Mouse (Mus musculus): ENCODE measurements around the gene Lrrc28. TPM values are rescaled to one million over a fixed set of nuclear protein-coding genes. Genes with fewer than 3 reads are reported as not detected.

Lrrc28 gene
- polyA plus RNA-seq, 2 experiments, result 5.0 to 11.3 TPM

- no peak overlapping the region for H3K4me3 ChIP-seq (ENCODE audit: insufficient read depth in 1 of 2, low read depth in 2 of 2, low read length in 2 of 2)
- DNase-seq (ENCODE audit: low read depth in 3 of 3, low spot score in 3 of 3), result no peak
Observed at GRCm38 (mm10) chr7:67562176-67562575, 82.9 kb downstream of the Lrrc28 start.

DNA sequence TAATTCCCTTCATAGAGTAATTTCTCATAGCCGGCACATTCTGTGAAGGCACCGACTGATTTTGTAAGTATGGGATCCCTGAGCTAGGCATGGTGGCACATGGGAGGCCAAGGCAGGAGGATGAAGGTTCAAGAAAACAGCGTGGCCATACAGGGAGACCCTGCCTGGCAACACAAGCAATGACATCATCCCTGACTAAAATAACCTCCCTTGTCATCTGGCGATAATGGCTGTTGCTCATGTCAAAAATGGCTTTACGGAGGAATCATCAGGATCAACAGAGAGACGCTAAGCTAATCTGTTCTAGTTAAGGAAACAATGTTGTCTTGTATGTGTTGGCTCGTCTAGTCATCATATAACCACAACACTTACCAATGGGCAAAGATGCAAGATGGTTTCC is 85.6 kb downstream of the Lrrc28 start:
- no peak for DNase-seq (ENCODE audit: low read depth in 3 of 3, low spot score in 3 of 3)
- Histone ChIP-seq H3K4me1 (replicated peaks; ENCODE audit: control insufficient read depth in 2 of 2, insufficient read depth in 2 of 2, low read length in 1 of 2) (no peaks in the 10 kb centered on the region), H3K4me3 (ENCODE audit: insufficient read depth in 1 of 2, low read depth in 2 of 2, low read length in 2 of 2) (no peak overlapping the region), H3K4me2 (ENCODE audit: low read depth) (no peak overlapping the region), H3K36me3 (replicated peaks; ENCODE audit: control insufficient read depth, insufficient read depth, low read depth) (no peaks in the 10 kb centered on the region), H3K9me3 (ENCODE audit: control insufficient read depth, low read length) (no peaks in the 10 kb centered on the region), H3K27ac (no peak overlapping the region), H3K27me3 (ENCODE audit: control insufficient read depth, insufficient read depth, low read length) (no peaks in the 10 kb centered on the region), H3K9ac (replicated peaks) (no peak overlapping the region)
- 71% methylated on average over 7 of the region's 7 CpGs for WGBS (ENCODE audit: insufficient replicate concordance)
- TF ChIP-seq CTCF (IDR thresholded peaks at IDR 0.05; ENCODE audit: low read depth) (no peak), EP300 (IDR thresholded peaks at IDR 0.05; ENCODE audit: low read depth) (no peak)
- no peak for ATAC-seq (ENCODE audit: insufficient read depth)

More at GRCm38 (mm10) chr7:67562176-67562575, 82.9 kb downstream of the Lrrc28 start:
- H3K9ac ChIP-seq (replicated peaks), result no peak overlapping the region
- no peak overlapping the region for H3K27ac ChIP-seq
- no peaks in the 10 kb centered on the region for H3K4me1 ChIP-seq (replicated peaks; ENCODE audit: control insufficient read depth in 2 of 2, insufficient read depth in 2 of 2, low read length in 1 of 2)
- no peaks in the 10 kb centered on the region for H3K36me3 ChIP-seq (replicated peaks; ENCODE audit: control insufficient read depth, insufficient read depth, low read depth)
- H3K27me3 ChIP-seq (ENCODE audit: control insufficient read depth, insufficient read depth, low read length), result no peaks in the 10 kb centered on the region
- H3K4me2 ChIP-seq (ENCODE audit: low read depth), result no peak overlapping the region
- 55% methylated on average over 12 of the region's 12 CpGs for WGBS (ENCODE audit: insufficient replicate concordance)
- H3K9me3 ChIP-seq (ENCODE audit: control insufficient read depth, low read length), result no peaks in the 10 kb centered on the region
- ATAC-seq (ENCODE audit: insufficient read depth), result no peak
- TF ChIP-seq EP300 (IDR thresholded peaks at IDR 0.05; ENCODE audit: low read depth) (no peak), CTCF (IDR thresholded peaks at IDR 0.05; ENCODE audit: low read depth) (no peak)

DNA sequence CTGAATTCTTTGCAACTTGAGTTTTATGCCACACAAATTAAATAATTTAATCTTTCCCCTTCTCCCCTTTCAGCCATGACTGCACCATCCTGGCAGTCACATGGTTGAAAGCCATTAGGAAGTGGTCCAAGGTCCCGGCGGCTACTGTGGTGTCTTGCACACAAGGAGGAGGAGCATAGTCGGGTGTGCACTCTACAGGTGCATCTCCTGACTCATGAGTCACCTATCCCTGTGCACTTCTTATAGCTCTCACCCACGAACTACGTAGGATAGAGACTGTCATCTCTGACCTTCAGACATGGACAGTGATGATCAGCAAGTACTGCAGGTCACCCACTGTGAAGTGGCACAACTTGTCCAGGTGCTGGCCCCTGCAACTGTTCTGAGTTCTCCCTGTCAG is 86.8 kb downstream of the Lrrc28 start:
- Histone ChIP-seq H3K27me3 (ENCODE audit: control insufficient read depth, insufficient read depth, low read length) (no peaks in the 10 kb centered on the region), H3K9ac (replicated peaks) (no peak overlapping the region), H3K36me3 (replicated peaks; ENCODE audit: control insufficient read depth, insufficient read depth, low read depth) (no peaks in the 10 kb centered on the region), H3K4me3 (ENCODE audit: insufficient read depth in 1 of 2, low read depth in 2 of 2, low read length in 2 of 2) (no peak overlapping the region), H3K4me1 (replicated peaks; ENCODE audit: control insufficient read depth in 2 of 2, insufficient read depth in 2 of 2, low read length in 1 of 2) (no peaks in the 10 kb centered on the region), H3K9me3 (ENCODE audit: control insufficient read depth, low read length) (no peaks in the 10 kb centered on the region), H3K27ac (no peak overlapping the region), H3K4me2 (ENCODE audit: low read depth) (no peak overlapping the region)
- ATAC-seq (ENCODE audit: insufficient read depth) (no peak), DNase-seq (ENCODE audit: low read depth in 3 of 3, low spot score in 3 of 3) (no peak)
- WGBS (ENCODE audit: insufficient replicate concordance), result 69% methylated on average over 5 of the region's 5 CpGs
- no peak for TF ChIP-seq CTCF (IDR thresholded peaks at IDR 0.05; ENCODE audit: low read depth)
- TF ChIP-seq EP300 (IDR thresholded peaks at IDR 0.05; ENCODE audit: low read depth), result no peak

DNA sequence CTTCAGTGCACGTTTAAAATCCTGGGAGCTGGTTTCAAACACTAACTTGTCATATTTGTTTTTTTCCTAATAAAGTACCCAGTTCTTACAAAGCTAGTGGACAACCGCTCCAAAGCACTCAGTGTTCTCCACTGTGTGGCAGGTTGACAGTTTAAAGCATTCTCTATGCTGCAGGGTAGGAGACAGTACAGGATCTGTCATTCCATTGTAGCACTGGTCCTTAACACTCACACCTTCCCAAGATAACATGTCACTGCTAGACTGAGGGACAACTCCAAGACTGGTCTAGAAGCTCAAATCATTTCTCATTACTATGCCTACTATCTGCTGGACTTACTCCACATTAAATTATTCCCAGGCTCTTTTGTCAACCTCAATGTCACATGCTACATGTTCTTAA is 90.2 kb downstream of the Lrrc28 start:
- H3K4me3 ChIP-seq (ENCODE audit: insufficient read depth in 1 of 2, low read depth in 2 of 2, low read length in 2 of 2), result no peak overlapping the region
- no peak overlapping the region for H3K9ac ChIP-seq (replicated peaks)
- H3K4me1 ChIP-seq (replicated peaks; ENCODE audit: control insufficient read depth in 2 of 2, insufficient read depth in 2 of 2, low read length in 1 of 2), result no peaks in the 10 kb centered on the region
- no peaks in the 10 kb centered on the region for H3K27me3 ChIP-seq (ENCODE audit: control insufficient read depth, insufficient read depth, low read length)
- no peaks in the 10 kb centered on the region for H3K9me3 ChIP-seq (ENCODE audit: control insufficient read depth, low read length)
- no peak for ATAC-seq (ENCODE audit: insufficient read depth)
- no peaks in the 10 kb centered on the region for H3K36me3 ChIP-seq (replicated peaks; ENCODE audit: control insufficient read depth, insufficient read depth, low read depth)
- TF ChIP-seq CTCF (IDR thresholded peaks at IDR 0.05; ENCODE audit: low read depth) (no peak), EP300 (IDR thresholded peaks at IDR 0.05; ENCODE audit: low read depth) (no peak)
- WGBS (ENCODE audit: insufficient replicate concordance), result 60% methylated on average over 2 of the region's 2 CpGs
- no peak overlapping the region for H3K27ac ChIP-seq
- no peak for DNase-seq (ENCODE audit: low read depth in 3 of 3, low spot score in 3 of 3)
- H3K4me2 ChIP-seq (ENCODE audit: low read depth), result no peak overlapping the region

DNA sequence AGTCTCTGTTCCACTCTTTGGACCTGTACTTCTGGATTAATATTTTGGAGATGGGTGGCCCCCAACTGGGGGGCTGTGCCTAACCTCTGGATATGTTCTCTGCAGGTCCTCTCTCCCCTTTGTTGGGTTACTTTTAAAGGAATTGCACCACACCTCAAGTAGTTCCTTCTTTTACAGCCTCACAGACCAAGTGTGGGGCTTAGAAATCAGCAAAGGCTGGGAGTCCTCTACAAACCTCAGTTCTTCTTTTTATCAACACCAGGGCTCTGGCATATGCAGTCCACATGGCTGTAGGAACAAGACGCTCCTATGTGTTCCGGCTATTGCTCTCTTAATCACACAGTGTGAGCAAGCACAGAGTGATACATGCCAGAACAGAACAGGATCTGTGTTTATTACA is 93.8 kb downstream of the Lrrc28 start:
- WGBS (ENCODE audit: insufficient replicate concordance), result 66% methylated on average over 2 of the region's 2 CpGs
- no peak for TF ChIP-seq EP300 (IDR thresholded peaks at IDR 0.05; ENCODE audit: low read depth)
- no peak for TF ChIP-seq CTCF (IDR thresholded peaks at IDR 0.05; ENCODE audit: low read depth)
- Histone ChIP-seq H3K27ac (no peak overlapping the region), H3K36me3 (replicated peaks; ENCODE audit: control insufficient read depth, insufficient read depth, low read depth) (no peaks in the 10 kb centered on the region), H3K4me2 (ENCODE audit: low read depth) (no peak overlapping the region), H3K27me3 (ENCODE audit: control insufficient read depth, insufficient read depth, low read length) (no peaks in the 10 kb centered on the region), H3K4me1 (replicated peaks; ENCODE audit: control insufficient read depth in 2 of 2, insufficient read depth in 2 of 2, low read length in 1 of 2) (no peaks in the 10 kb centered on the region), H3K4me3 (ENCODE audit: insufficient read depth in 1 of 2, low read depth in 2 of 2, low read length in 2 of 2) (no peak overlapping the region), H3K9ac (replicated peaks) (no peak overlapping the region), H3K9me3 (ENCODE audit: control insufficient read depth, low read length) (no peaks in the 10 kb centered on the region)
- no peak for ATAC-seq (ENCODE audit: insufficient read depth)
- no peak for DNase-seq (ENCODE audit: low read depth in 3 of 3, low spot score in 3 of 3)

All from liver, embryonic 14.5 days (tissue).